Mouse (Mus musculus) lung, adult 2 months (tissue): ENCODE results near the gene Fbxo36. TPM values are rescaled to one million over a fixed set of nuclear protein-coding genes. Genes with fewer than 3 reads are reported as not detected.

Experiments used
- DNase-seq: peaks from one replicate; pipeline ENCODE4 v3.0.0; 2022
- H3K4me1 ChIP-seq: fragments of 200-500 bp; 2 replicates; pipeline ENCODE4 v1.6.1; 2011; ENCODE audit warnings: low read length; ENCODE audit not compliant: control insufficient read depth, insufficient read depth
- H3K4me3 ChIP-seq: fragments of 200-500 bp; replicated peaks from 2 replicates; pipeline ENCODE3; 2011; ENCODE audit warnings: low read depth, mild to moderate bottlenecking, control low read depth, low read length; ENCODE audit errors: extremely low read depth
- CTCF ChIP-seq: fragments of 200-500 bp; IDR thresholded peaks from 2 replicates; pipeline ENCODE4 v1.5.1; 2011; ENCODE audit warnings: mild to moderate bottlenecking, low read length, control low read depth; ENCODE audit not compliant: insufficient read depth
- POLR2A ChIP-seq: fragments of 200-500 bp; IDR thresholded peaks from 2 replicates; pipeline ENCODE4 v1.6.1; 2011; ENCODE audit warnings: low read depth, mild to moderate bottlenecking, control low read depth, low read length, borderline replicate concordance; ENCODE audit errors: extremely low read depth
- WGBS: fragments of 180-500 bp; shearing (Covaris S2); methylation state at CpG from one replicate; pipeline ENCODE4 v1.1.7; 2018; 5-methylcytosine and 5-hydroxymethylcytosine counted together
- polyA plus RNA-seq: library from polyadenylated mRNA; depleted of rRNA; stranded (reverse); fragments of >200 nt; gene quantifications from 2 replicates; pipeline ENCODE4 v1.2.3, GENCODE M21; 2012

Fbxo36 gene
- polyA plus RNA-seq, 1 experiment: 7.7 TPM

DNA sequence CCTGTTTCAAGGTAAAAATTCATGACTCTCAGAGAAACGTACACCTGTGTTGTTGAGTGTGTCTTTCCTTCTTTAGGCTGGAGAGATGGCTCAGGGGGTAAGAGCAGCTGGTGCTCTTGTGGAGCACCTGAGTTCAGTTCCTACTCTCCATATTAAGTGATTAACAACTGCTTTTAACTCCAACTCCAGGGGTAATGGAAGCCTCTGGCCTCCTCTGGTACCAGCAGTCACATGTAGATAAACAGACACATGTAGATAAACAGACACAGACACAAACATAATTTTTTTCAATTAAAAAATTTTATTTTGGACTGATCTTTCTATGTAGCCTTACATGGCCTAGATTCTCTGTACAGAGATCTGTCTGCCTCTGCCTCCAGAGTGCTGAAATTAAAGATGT, 14.1 kb downstream of the Fbxo36 start:
- no peaks in the 10 kb centered on the region for H3K4me1 ChIP-seq
- no peak for DNase-seq
- no peak for TF ChIP-seq POLR2A
- no peak for TF ChIP-seq CTCF
- H3K4me3 ChIP-seq: no peak overlapping the region
- WGBS: 83% methylated on average over 1 of the region's 1 CpGs

DNA sequence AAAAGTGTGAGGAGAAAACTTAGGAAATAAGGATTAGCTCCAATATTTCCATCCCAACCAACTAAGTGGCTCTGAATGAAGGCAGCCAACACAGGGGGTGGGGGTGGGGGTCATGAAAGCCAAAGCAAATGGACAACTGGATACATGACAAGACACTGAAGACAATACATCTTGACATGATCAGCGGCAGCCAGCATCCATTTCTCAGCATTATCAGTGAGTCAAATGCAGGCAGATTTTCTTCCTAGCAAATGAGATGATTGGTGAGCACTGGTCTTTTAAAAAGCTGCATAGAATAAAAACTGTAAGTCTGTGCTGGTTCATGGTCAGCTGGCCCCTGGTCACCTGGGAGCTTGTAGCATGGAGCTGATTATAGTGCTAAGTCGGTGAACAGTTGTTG, 15.3 kb downstream of the Fbxo36 start:
- 77% methylated on average over 2 of the region's 2 CpGs for WGBS
- Histone ChIP-seq H3K4me1 (no peaks in the 10 kb centered on the region), H3K4me3 (no peak overlapping the region)
- DNase-seq: no peak
- TF ChIP-seq CTCF (no peak), POLR2A (no peak)

DNA sequence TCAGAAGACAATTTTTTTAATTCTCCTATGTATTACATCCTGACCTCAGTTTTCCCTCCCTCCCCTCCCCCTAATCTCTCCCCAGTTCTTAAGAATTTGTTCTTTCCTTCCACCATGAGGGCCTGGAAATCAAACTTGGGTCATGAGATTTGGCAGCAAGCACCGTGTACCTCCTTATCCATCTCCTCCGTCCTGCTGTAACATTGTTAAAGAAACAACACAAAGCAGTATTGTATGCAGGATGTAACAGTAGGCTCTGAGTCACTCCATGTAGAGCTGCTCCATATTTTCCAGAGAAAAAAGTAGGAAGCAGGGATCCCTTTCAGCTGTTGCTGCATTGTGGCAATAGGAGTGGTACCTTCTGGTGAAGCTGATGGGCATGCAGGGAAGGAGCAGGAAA, 16.1 kb downstream of the Fbxo36 start:
- DNase-seq: no peak
- no peak for TF ChIP-seq CTCF
- no peak for TF ChIP-seq POLR2A
- Histone ChIP-seq H3K4me3 (no peak overlapping the region), H3K4me1 (no peaks in the 10 kb centered on the region)
- 57% methylated on average over 2 of the region's 2 CpGs for WGBS

DNA sequence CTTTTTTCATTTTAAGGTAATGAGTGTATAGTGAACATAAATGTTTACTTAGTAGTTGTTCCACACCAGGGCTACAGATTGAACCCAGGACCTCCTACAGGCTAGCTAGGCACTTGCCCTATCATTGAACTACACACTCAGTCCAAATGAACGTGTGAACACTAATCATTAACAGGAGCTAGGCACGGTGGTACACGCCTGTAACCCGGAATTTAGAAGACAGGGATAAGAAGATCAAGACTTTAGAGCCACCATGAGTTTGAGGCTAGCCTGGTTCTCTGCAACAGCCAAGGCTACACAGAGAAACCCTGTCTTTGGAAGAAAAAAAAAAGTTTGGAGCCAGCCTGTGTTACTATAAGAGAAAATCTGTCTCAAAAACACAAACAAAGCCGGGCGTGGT, 20.0 kb downstream of the Fbxo36 start:
- DNase-seq: no peak
- Histone ChIP-seq H3K4me3 (no peak overlapping the region), H3K4me1 (no peaks in the 10 kb centered on the region)
- TF ChIP-seq POLR2A (no peak), CTCF (no peak)
- 85% methylated on average over 6 of the region's 6 CpGs for WGBS

DNA sequence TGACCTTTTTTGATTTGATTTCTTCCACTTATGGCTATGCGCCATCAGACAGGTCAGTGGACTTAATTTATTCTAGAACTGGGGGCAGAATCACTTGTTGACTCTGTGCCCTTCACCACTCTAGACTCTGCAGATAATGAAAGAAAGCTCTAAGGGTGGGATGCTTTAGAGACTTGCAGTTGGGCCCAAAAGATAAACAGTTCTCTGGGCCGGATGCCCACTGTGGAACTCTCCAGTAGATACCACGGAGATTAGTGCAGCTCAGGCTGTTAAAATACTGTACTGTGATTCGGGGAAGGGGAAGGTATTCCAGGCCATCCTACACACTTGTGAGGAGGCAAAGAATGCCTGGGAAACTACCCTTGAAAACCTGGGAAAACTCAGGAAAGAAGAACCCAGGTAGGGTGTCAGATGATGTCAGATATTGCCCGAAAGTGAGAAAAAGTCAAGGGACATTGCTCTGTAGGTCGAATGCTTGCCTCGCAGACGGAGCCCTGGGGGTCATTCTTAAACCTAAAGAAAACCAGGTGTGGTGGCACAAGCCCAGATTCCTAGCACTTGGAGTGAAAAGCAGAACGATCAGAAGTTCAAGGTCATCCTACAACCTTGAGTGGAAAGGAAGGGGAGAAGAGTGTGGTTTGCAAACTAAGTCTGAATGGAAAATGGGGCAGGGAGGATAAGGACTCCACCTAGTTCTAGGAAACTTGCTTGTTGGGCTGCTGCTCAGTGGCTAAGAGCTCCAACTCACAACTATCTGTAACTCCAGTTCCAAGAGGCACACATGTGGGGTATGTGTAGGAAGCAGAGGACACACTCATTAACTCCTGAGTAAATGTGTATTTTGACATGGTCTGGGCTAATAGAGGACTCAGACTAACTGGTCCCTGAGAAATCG, 21.0 kb downstream of the Fbxo36 start:
- H3K4me3 ChIP-seq: no peak overlapping the region
- WGBS: 65% methylated on average over 10 of the region's 10 CpGs
- no peak for DNase-seq
- H3K4me1 ChIP-seq: no peaks in the 10 kb centered on the region
- TF ChIP-seq CTCF (no peak), POLR2A (no peak)

DNA sequence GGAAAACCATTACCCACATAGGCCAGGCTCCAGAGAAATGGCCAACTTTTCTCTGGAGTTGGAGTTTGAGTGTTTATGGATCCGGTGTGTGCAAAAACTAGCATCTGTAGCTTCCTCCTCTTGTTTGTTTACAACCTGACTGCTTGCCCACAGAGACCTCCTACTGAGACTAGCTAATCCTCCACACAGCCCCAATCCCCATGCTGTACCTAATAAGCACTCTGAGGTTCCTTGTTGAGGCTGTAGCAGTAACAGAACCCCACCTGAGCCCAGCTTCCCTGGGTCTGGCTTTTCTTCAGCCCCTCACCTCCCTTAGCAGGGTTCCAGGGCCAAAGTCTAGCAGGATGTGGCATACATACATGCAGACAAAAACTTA, 21.6 kb downstream of the Fbxo36 start:
- Histone ChIP-seq H3K4me1 (no peaks in the 10 kb centered on the region), H3K4me3 (no peak overlapping the region)
- TF ChIP-seq CTCF (no peak), POLR2A (no peak)
- WGBS: 58% methylated on average over 1 of the region's 1 CpGs
- DNase-seq: no peak

DNA sequence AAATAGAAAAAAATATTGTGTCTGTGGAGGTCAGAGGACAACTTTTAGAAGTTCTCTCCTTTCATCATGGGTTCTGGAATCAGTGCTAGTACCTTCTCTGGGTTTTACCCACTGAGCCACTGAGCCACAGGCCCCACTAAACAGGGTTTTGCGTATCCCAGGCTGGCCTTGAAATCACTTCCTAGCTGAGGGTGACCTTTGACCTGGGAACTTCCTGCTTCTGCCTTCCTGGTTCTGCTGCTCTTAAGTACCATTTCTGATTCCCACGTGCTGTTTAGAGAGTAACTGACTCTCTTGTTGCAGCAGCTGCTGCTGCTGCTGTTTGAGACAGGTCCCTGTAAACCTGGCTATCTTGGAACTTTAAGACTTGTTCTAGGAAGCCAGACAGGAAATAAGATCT, 25.0 kb downstream of the Fbxo36 start:
- 41% methylated on average over 2 of the region's 2 CpGs for WGBS
- TF ChIP-seq POLR2A (no peak), CTCF (no peak)
- DNase-seq: no peak

DNA sequence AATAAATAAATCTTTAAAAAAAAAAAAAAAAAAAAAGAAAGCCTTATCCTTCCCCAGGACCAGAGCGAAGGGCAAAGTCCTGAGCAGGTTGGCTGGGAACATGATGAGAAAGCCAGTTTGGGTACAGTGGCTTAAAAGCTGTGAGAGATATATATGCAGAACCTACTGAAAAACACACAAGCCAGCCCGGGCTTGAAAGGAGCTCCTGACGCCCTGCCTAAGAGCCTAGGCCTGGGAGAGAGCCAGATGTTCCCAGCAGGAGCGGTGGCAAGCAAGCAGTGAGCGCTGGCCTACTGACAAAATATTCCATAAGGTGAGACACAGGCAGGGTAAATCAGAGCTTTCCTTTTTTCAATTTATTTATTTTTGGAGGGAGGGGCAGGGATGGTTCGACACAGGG, 26.6 kb downstream of the Fbxo36 start:
- TF ChIP-seq CTCF (no peak), POLR2A (no peak)
- H3K4me3 ChIP-seq: no peak overlapping the region
- no peaks in the 10 kb centered on the region for H3K4me1 ChIP-seq
- no peak for DNase-seq
- WGBS: 88% methylated on average over 6 of the region's 6 CpGs

More for the DNA sequence above, 25.0 kb downstream of the Fbxo36 start:
- Histone ChIP-seq H3K4me3 (no peak overlapping the region), H3K4me1 (no peaks in the 10 kb centered on the region)

DNA sequence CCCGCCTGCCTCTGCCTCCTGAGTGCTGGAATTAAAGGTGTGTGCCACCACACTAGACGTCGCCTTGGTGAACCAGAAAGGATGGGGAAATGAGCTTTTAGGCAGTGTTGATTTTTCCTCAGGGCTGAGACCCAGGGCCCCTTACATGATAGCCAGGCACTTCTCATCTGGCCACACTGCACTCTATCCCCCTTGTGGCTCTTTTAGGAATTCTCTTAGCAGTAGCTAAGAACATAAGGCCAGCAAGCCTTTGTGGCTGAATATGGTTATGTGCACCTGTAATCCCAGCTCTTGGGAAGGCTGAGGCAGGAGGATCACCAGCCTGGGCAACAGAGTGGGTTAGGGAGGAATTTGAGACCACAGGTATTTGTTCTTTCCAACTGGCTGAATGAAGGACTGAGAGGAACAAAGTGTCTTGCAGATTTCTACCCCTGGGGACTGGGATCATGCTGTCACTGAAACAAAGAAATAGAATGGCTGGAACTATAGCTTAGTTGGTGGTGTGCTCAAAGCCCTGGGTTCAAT, 27.1 kb downstream of the Fbxo36 start:
- WGBS: 99% methylated on average over 3 of the region's 3 CpGs
- no peak for DNase-seq
- H3K4me1 ChIP-seq: no peaks in the 10 kb centered on the region
- no peak for TF ChIP-seq CTCF
- no peak for TF ChIP-seq POLR2A
- H3K4me3 ChIP-seq: no peak overlapping the region

DNA sequence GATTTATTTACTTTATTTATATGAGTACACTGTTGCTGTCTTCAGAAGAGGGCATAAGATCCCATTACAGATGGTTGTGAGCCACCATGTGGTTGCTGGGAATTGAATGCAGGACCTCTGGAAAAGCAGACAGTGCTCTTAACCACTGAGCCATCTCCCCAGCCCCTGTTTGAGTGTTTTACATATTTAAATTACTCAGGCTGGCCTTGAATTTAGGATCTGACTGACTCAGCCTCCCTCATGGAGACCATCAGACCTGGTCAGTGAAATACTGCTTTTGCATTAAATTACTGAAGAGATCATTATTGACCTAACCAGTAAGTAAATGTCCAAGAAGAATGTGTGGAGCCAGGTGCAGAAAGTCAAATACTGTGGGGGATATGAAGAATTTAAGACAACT, 28.7 kb downstream of the Fbxo36 start:
- Histone ChIP-seq H3K4me3 (no peak overlapping the region), H3K4me1 (no peaks in the 10 kb centered on the region)
- TF ChIP-seq CTCF (no peak), POLR2A (no peak)
- no peak for DNase-seq

DNA sequence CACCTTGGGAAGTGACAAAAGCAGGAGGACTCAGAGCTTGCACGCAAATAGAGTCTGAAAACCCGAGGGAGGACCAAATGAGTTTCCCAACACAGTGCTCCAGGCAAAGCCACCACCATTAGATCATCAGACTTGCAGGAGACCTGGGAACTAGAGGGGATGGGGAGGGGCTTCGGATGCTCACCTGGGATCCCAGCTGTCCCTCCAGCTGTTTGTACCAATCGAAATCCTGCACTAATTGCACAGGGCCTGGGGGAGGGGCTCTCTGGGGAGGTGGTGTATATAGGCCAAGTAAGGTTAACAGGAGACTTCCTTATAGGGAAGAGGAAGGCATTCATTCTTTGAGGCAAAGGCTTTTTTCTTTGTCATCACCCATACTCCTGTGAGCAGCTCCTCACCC, 29.2 kb downstream of the Fbxo36 start:
- Histone ChIP-seq H3K4me3 (no peak overlapping the region), H3K4me1 (no peaks in the 10 kb centered on the region)
- 63% methylated on average over 4 of the region's 4 CpGs for WGBS
- no peak for TF ChIP-seq POLR2A
- no peak for TF ChIP-seq CTCF
- no peak for DNase-seq
